Mouse (Mus musculus): ENCODE data around the gene Gfod1.
A peak's percentile ranks its signal among the peaks of the same experiment; 100 is the strongest.

The Gfod1 gene

DNA sequence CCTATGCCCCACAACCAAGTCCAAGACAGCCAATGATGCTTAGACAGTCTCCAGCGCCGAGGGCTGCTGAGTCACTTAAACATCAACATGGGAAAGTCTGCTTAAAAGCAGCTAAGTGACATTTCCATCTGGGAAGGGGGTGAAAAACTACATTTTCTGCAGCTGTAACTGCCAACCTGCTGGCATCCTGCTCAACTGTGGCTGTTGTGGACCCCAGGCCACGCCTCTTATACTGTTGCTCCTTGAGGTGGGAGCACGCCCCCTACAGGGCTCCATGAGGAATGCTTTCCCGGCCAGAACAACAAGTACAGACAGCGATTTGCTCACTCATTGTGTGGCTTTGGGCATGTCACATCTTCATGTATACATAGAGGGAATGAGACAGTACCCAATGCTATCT lies 106.8 kb downstream of the Gfod1 start:
- DNase-seq = no peak

DNA sequence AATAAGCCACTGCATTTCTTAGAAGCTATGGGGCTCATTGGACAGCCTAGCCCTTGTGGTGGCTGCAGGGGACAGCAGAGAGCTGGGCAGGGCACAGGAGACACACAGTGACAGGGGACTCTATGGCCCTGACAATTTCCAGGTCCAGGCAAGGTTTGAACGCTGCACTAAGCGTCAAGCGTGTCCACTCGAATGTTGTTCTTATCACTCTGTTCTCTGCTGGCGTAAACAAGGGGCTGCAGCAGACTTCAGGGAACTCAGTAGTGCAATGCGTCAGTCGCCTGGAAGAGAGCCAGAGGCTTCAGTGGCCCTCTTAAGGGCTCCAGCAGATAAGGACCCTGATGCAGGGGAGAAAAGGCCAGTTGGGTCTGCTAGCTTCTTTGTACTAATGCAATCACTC lies 108.0 kb downstream of the Gfod1 start:
- no peak for DNase-seq

DNA sequence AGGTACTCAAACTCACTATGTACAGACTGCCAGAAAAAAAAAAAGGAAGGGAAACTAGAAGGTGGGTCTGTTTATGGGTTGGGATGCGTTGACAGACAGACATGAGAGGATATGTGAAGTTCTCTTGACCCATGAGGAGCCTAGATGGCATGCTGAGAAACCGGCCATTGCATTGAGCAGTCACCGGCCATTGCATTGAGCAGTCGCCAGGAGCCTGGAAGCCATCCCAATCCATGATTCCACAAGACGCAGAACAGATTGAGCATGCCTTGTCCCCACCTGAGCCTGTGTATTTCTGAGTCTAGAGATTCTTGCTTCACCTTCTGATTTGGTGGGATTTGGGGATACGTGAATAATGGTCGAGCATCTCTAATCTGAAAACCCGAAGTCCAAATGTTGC lies 110.0 kb downstream of the Gfod1 start:
- DNase-seq = no peak

DNA sequence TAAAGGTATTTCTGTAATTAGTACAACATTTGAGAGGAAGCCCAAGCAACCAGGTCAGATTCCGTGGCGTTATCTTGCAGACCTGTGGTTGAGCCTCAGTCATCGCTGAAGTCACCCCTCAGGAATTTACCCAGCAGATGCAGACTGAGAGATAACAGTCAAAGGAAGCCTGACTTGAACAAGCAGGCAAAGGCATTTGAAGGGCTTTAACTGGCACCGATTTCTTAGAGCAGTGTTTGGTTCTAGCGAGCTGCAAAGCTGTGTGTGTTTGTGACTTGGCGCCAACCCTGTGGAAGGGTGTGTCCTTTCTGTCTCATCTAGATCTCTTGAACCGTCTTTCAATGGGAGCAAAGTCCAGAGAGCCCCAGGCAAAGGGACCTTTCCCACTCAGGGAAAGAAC lies 110.7 kb downstream of the Gfod1 start:
- DNase-seq = no peak

DNA sequence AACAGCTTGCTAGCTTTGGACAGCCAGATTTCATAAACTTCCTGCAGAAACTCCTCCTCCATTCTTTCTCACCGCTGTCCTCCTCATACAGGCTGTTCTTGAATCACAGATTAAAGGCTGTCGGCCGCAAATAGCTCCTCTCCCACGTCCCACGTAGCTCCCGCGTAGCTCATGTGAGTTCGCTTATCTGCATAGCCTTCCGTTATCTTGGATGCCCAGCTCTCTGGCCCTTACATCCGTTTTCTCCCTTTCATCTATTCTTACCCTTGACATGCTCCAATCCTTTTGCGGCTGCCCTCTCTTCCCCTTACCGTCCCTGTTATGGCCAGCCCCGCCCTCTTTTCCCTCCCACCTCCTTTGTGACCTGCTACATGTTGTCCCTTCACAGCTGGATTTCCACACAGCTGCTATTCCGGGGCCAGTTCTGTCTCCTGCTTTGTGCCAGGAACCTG lies 112.2 kb downstream of the Gfod1 start:
- no peak for DNase-seq

DNA sequence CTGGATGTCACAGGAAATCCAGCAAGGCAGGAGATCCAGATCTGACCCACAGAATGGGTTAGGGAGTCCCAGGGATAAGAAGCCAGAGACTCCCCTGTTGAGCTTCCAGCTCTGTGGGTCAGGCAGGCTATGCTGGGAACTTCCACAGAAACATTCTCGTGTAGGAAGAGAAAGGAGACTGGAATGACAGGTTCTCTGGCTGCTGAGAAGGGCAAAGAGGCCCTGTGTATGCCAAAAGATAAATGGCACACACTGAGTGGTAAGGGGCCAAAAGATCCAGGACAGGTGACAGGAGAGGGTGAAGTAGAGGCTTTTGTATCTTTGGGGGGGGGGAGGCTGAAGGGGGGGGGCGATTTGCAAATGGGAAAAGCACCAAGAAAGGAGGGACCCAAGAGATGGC lies 112.7 kb downstream of the Gfod1 start:
- DNase-seq = no peak

DNA sequence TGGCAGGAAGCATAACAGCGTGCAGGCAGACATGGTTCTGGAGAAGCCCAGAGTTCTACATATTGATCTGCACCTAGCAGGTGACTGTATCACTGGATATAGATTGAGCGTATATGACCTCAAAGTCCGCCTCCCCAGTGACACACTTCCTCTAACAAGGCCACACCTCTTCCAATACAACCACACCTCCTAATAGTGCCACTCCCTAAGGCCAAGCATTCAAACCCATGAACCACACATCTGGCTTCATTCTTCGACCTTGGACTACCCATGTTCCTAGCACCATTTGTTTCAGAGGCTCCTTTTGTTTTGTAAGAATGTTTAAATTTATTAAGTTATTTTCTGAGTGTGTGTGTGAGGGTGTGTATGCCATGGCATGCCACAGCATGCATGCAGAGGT lies 116.2 kb downstream of the Gfod1 start:
- no peak for DNase-seq

DNA sequence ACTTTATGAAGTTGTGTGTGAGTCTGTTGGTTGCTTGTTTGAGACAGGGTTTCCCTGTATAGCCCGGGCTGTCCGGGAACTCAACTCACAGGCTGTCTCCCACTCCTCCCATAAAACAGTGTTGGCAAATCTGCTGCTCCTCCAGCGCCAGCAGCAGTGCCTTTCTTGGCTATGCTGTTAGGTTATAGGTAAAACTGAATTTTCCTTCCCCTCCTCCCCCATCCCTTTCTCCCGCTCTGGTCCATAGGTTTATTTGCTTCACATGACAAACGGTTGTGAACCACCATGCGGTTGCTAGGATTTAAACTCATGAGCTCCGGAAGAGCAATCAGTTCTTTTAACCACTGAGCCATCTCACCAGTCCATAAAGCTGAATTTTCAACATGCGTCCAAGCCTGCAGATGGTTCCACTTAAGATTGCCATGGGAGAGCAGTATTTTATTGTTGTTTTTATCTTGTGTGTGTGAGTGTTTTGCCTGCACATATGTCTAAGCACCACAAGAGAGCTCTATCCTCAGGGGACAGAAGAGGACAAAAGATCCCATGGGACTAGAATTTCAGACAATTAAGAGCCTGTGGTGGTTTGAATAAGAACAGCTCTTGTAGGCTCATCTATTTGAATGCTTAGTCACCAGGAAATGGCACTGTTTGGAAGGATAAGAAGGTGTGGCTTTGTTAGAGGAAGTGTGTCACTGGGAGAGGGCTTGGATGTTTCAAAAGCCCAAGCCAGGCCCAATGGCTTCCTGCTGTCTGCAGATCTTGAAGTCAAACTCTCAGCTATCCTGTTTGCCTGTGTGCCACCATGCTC lies 120.5 kb downstream of the Gfod1 start:
- DNase-seq = no peak

DNA sequence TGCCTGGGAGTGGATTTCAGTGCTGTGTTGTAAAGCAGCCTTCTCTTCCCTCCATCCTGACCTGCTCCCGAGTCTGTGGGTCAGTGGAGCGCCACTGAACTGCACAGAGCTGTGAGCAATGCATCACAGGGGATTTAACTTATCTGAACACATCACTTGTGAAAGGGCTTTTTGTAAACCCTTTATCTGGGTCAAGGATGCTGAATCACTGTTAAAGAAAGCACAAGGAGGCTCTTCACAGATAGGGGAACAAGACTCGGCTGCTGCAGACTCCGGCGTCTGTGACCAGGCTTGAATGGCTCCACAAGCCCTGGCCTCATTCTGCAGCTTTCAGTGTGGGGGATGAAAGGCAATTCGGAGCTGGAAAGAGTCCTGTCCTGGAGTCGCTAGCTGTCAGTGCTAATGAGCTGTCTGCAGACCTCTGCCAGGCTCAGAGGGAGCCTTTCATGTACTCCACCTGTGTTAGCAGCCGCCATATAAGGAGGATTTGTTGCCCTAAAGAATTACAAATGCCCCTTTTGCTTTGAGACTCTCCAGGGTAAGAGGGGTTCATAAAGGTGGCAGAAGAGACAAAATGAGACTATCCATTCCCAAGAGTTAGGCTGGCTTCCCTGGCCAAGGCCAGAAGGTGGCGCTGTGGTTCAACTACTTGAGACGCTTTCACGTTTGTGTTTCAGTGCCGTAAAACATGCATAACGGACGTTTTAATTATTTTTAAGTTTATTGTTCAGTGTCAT lies 121.3 kb downstream of the Gfod1 start:
- peak; percentile 47 to 72 for DNase-seq

DNA sequence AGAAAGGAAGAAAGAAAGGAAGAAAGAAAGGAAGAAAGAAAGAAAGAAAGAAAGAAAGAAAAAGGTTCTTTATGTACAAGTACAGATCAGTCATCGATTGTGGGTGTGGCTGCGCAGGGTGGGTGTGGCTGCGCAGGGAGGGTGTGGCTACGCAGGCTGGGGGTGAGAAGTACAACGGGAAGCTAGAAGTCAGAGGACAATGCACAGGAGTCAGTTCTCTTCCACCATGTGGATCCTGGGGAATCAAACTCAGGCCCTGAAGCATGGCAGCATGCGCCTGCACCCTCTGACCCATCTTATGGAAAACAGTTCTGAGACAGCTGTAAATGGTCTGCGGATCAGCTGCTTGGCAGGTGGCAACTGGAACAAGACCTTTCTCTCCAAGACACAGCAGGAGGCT lies 122.9 kb downstream of the Gfod1 start:
- DNase-seq = no peak

DNA sequence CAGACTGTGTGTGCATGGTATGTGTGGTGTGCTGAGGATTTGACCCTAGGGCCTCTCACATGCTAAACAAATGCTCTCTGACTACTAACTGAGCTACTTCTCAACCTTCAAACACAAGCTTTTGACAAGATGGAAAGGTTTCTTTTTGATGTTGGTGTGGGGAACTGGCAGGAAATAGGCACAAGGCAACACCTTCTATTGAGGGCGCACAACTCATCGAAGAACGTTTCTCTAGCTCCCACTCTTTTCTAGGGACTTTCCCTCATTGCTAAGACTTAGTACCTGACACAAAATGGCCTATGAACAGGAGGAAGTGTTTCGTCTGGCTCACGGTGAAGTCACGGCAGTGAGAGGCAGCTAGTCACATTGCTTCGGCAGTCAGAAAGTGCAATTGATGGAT lies 126.7 kb downstream of the Gfod1 start:
- DNase-seq = no peak

DNA sequence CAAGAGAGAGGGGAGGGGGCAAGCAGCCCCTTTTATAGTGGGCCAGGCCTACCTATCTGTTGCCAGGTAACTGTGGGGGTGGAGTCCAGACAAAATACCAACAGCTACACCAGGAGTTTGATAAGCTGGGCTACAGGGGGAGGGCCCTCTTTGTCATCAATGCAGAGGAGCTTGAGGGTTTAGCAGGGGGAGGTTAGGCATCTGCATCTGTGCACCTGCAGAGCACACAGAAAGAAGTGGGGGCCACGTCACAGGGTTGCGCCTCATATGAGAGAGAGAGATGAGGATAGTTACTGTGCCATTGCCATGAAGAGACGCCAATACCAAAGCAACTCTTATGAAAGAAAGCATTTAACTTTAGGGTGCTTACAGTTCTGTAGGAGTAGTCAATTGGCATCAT lies 127.3 kb downstream of the Gfod1 start:
- no peak for DNase-seq

DNA sequence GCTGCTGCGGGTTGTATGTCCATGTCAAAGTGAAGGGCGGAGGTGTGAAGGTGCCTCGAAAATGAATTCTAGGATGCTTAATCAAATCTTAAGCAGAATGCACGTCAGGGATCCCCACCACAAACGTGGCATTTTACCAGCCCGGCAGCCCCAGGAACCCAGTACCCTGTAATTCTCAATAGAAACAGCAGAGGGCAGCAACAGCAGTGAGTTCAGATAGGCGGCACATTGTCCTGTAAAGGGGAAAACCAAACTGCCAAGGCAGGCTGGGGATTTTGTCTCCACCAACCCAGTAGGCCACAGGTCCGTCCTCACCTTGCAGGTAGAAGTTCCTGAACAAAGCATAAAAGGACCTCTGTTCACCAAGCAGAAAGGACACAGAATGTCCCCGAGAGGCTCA lies 130.7 kb downstream of the Gfod1 start:
- peak; percentile 67 to 83 for DNase-seq

DNA sequence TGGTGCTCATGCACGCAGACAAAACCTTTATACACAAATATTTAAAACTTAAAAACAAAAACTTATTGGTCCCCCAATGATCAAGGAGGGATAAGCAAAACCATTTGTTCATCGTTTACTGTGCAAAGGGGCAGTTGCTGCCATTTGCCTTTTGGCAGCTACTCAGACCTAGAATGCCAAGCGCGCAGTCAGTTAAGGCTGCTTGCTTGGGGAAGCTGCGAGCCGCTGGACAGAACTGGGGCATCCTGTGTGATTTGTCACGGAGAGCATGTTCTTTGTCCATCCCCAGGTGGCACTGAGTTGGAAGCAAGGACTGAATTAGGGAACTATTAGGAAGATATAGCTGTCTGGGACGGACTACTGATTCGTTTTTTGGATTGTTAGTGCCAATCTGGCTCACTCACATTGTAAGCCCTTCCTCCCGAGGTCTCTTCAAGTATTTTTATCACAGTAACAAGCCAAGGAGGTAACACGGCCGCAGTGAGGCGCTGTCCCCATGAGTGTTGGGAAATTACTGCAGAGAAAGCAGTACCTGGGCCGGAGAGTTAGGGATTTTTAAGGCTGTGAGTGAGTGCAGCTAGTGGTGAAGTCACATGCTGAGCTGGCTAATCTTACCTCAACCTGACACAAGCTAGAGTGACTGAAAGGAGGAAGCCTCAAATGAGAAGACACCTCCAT lies 131.8 kb downstream of the Gfod1 start:
- DNase-seq = peak in 1 of 2 experiments; percentile 21

DNA sequence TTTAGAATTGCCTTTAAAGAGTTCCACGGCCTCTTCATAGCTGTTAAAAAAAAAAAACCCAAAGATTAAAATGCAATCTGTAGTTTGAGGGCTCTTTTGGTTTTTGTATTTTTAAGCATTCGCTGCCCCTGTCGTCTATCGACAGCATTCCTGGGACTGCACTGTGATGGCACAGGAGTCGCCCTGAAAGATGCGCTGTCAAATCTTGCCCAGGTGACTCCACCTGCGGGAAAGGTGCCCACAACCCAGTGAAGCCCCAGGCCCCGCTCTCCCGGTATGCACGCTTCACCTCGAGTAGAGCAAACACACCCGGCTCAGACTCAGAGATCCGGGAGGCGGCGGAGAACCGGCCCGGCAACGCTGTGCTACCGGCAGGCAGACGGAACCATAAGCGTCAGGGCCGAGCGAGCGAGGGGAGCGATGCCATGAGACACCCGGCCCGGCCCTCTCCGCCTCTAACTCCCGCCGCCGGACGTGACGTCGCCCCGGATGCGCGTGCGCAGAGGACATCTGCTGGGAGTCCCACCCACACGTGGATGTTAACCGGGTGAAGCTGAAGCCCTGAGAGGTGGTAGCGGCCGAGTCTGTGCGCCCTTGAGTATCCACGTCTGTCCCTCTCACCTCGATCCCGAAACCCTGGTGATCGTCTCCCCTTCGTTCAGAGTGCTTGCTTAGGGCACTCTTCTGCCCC lies 132.8 kb downstream of the Gfod1 start, which contains the start of gene Tbc1d7:
Tbc1d7 (minus strand) TSS at position 482 of the 691 bp plus-strand sequence.
- peak; percentile 96 to 97 for DNase-seq

DNA sequence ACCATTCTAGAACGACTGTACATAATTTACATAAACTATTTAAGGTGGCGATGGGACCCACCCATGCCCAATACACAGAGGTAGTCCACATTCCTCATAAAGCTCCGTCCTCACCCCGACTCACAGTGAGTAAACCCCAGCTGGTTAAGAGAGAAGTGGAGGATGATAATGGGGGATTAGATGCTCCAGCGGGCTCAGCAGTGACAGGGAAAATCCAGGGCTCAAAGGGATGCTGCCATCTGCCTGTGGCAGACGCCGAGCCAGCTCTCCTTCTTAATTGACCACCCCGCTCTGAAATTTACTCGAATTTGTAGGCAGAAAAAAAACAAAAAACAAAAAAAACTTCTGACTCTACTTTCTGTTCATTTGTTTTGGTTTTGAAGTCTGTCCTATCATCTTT lies 136.3 kb downstream of the Gfod1 start:
- DNase-seq = no peak

DNA sequence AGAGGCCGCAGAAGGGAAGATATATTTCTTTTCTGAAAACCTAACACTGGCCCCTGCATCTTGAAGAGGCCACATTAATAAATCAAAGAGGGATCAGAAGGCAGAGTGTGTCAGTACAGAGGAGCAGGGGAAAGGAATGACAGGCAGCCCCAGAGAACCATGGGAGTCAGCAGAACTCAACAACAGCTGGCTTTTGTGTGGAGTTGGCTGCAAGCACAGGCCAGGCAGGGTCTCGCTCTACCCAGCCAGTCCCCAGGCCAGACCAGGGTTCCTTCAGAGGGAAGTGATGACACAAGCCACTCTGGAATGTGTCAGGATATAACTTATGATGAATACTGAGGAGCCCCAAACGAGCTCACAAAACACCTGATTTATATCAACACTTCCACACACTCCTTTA lies 144.5 kb downstream of the Gfod1 start:
- peak in 1 of 2 experiments; percentile 15 for DNase-seq

DNA sequence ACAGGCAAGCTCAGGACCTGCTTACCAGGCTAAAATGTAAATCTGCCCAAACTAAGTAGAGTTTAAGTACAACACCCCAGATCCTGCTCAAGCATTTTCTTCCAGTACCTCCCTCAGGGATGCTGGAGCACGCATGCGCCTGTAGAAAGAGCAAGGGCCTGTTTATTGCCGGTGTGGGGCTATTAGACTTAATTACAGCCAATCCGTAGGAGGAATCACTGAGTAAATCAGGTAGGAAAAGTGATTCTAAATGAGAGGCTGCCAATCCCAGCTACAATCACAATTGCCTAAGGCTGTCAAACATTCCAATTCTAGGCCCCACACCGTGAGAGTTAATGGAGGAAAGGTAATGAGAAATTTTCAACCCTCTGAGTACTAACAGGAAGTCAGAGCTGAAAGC lies 145.7 kb downstream of the Gfod1 start:
- peak; percentile 35 to 71 for DNase-seq

DNA sequence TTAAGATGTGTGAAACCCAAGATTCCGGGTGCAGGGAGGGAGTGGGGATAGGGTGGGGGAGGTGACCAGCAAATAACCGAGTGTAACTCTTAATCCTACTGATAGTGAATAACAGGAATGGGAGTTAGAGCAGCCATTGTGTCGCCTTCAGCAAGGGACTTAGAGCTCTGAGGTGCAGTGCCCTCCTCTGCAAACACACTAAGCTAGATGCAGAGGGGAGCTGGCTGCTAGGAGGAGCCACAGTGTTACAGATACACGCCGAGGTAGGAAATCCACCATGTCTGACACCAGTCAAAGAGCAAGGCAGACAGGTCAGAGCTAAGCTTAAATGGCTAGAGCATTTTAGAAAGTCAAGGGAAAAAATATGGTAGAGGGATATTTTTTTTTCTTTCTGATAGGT lies 146.6 kb downstream of the Gfod1 start:
- no peak for DNase-seq

DNA sequence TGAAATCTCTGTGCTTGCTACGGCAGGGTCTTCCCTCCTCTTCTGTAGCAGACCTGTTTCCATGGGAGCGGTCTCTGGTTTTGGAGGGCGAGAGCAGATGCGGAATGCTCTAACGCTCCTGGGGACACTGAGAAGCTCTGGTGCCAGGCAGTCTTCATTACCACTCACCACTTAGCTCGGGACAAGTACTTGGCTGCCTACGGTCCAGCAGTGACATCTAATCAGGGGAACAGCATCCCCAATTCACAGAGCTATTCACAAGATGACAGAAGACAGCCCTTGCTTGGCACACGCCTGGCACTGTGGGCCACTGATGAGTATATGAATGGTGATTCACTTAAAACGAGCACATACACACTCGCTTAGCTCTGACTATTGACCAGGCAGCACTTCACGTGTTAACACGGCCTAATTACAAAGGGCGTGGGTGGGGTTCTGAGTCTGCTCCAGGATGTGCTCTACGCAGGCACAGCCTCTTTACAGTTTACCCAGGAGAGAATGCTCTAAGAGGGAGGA lies 151.9 kb downstream of the Gfod1 start:
- no peak for DNase-seq

DNA sequence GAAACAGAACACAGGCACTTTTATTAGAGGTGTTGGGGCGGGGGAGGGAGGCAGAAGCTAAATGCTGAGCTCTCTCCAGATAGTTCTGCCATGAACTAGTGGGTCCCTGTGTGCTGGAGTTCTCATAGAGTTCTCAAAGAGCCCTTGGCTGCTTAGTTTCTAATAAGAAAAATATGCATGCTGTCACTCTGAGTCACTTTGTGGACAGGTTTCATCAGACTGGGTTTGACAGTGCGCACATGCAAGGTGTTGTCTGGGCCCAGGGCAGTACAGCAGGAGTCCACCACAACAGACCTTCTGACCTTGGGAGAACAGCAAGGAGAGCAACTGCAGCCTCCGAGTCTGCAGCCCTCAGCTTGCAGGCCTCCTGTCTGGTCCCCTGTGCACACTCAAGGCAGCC lies 154.3 kb downstream of the Gfod1 start:
- DNase-seq = no peak

DNA sequence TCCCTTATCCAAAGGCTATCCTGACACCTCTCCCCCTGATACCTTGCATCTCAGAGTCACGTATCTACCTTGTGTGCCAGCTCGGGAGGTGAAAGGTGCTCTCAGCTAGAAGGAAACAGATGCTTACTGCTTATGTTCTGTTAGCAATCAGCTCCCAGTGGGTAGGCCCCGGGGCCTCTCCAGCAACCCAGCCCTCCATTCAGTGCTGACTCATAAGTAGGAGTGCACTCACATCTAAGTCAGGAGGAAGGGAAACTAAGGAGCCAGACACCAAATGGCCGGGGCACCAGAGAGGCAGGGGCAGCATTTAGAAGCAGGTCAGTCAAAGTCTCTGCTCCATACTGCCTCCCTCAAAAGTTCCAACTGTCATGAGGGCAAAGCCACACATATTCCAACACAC lies 155.3 kb downstream of the Gfod1 start:
- DNase-seq = no peak

Measured in kidney, adult 8-10 months (tissue).